Mouse (Mus musculus): ENCODE results near the gene Thbs3.

GRCm38 (mm10) chr3:89206695-89207094 lies 8.3 kb upstream of the Thbs3 start:
- no peak for TF ChIP-seq CTCF (IDR thresholded peaks at IDR 0.05; ENCODE audit: low read depth)
- TF ChIP-seq EP300 (IDR thresholded peaks at IDR 0.05; ENCODE audit: low read depth) = no peak
